Mouse (Mus musculus) embryonic facial prominence, embryonic 11.5 days (tissue): ENCODE measurements at regions not wholly inside any gene's neighbourhood (a gene's known extent, or its start where the extent isn't known, plus 50 kb on each side); places are given as distances from the start of the nearest gene placed in this dataset.

Experiments
- ATAC-seq: fragments of 200-750 bp; cut with Nextera tagmentation; replicated peaks from 2 replicates; pipeline ENCODE4 v1.8.0; 2017; ENCODE audit warnings: low read depth; ENCODE audit not compliant: insufficient number of reproducible peaks, low FRiP score, low TSS enrichment
- DNase-seq: peaks from one replicate; pipeline ENCODE4 v3.0.0-alpha.2; 2015; ENCODE audit warnings: low spot score
- H3K27ac ChIP-seq: fragments of 300-500 bp; sonication (generic); replicated peaks from 2 replicates; pipeline ENCODE4 v1.5.1; 2014; ENCODE audit warnings: mild to moderate bottlenecking, low read depth, low read length, control low read depth
- H3K27me3 ChIP-seq: fragments of 300-500 bp; sonication (generic); 2 replicates; pipeline ENCODE4 v1.6.1; 2014; ENCODE audit warnings: mild to moderate bottlenecking, low read length, moderate library complexity, mixed read lengths; ENCODE audit not compliant: control insufficient read depth, insufficient read depth
- H3K36me3 ChIP-seq: fragments of 300-500 bp; sonication (generic); replicated peaks from 2 replicates; pipeline ENCODE4 v1.6.1; 2014; ENCODE audit warnings: low read depth, mild to moderate bottlenecking, low read length, moderate library complexity, mixed read lengths; ENCODE audit not compliant: control insufficient read depth, insufficient read depth
- H3K4me1 ChIP-seq: fragments of 300-500 bp; sonication (generic); 2 replicates; pipeline ENCODE4 v1.6.1; 2014; ENCODE audit warnings: low read length, mixed read lengths; ENCODE audit not compliant: control insufficient read depth, insufficient read depth
- H3K4me2 ChIP-seq: fragments of 300-500 bp; sonication (generic); 2 replicates; pipeline ENCODE4 v1.6.1; 2014; ENCODE audit warnings: low read depth, mild to moderate bottlenecking, control low read depth, low read length, moderate library complexity
- H3K4me3 ChIP-seq: fragments of 300-500 bp; sonication (generic); 2 replicates; pipeline ENCODE4 v1.5.1; 2014; ENCODE audit warnings: low read depth, low read length, control low read depth
- H3K9ac ChIP-seq: fragments of 300-500 bp; sonication (generic); replicated peaks from 2 replicates; pipeline ENCODE4 v1.6.1; 2014; ENCODE audit warnings: mild to moderate bottlenecking, control low read depth, low read length
- H3K9me3 ChIP-seq: fragments of 300-500 bp; sonication (generic); replicated peaks from 2 replicates; pipeline ENCODE4 v1.6.1; 2016; ENCODE audit warnings: mild to moderate bottlenecking, low read length, inconsistent platforms, mixed read lengths; ENCODE audit not compliant: control insufficient read depth
- WGBS: fragments of 180-500 bp; shearing (Covaris S2); extraction: QIAGEN DNeasy Blood & Tissue Kit; methylation state at CpG from one replicate; pipeline ENCODE4 v1.1.7; 2014; 5-methylcytosine and 5-hydroxymethylcytosine counted together

- ATAC-seq (no peak), DNase-seq (peak; percentile 9)
- Histone ChIP-seq H3K36me3 (no peaks in the 10 kb centered on the region), H3K4me2 (no peak overlapping the region), H3K9ac (no peak overlapping the region), H3K4me1 (peaks cover 3% of the 10 kb centered on the region; the same call in 1 of the 2 replicates), H3K4me3 (no peak overlapping the region), H3K9me3 (no peaks in the 10 kb centered on the region), H3K27ac (no peak overlapping the region), H3K27me3 (no peaks in the 10 kb centered on the region)
- WGBS: 59% methylated on average over 8 of the region's 8 CpGs
Observed at GRCm38 (mm10) chr13:103970415-103970814, 50.1 kb upstream of the Erbin start.
